Mouse (Mus musculus): ENCODE measurements at regions not wholly inside any gene's neighbourhood (a gene's known extent, or its start where the extent isn't known, plus 50 kb on each side); places are given as distances from the start of the nearest gene placed in this dataset.

DNA sequence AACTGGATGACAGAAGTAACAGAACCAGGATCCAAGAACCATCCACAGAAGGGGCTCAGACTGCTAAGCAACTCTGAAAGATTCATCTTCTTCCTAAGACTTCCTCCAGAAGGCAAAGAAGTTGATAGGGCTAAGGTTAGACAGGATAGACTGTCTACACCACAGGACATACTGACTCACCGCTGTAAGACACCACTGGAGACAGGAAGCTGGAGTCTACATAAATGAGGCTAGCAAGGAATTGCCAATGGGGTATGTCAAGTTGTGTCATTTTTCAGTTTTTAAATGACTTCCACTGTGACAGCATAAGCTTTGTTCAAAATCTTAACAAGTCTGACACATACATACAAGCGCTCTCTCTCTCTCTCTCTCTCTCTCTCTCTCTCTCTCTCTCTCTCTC lies 645.4 kb upstream of the Gm10131 start:
- peaks cover 12% of the 10 kb centered on the region for H3K4me1 ChIP-seq (ENCODE audit: control insufficient read depth, insufficient read depth, low read length)
- no peak overlapping the region for H3K27ac ChIP-seq (ENCODE audit: low read depth, low read length)
- 81% methylated on average over 2 of the region's 2 CpGs for WGBS (ENCODE audit: insufficient replicate concordance)
- no peak overlapping the region for H3K4me2 ChIP-seq
- H3K27me3 ChIP-seq (ENCODE audit: control insufficient read depth, insufficient read depth, low read length), result no peaks in the 10 kb centered on the region
- H3K4me3 ChIP-seq (ENCODE audit: low read depth, low read length), result no peak overlapping the region
- ATAC-seq (replicated peaks; ENCODE audit: insufficient number of reproducible peaks, low FRiP score, low TSS enrichment), result no peak
- H3K36me3 ChIP-seq (ENCODE audit: control insufficient read depth, insufficient read depth, low read length), result no peaks in the 10 kb centered on the region
- H3K9me3 ChIP-seq (replicated peaks; ENCODE audit: control insufficient read depth, low read length), result no peaks in the 10 kb centered on the region
- no peak overlapping the region for H3K9ac ChIP-seq (ENCODE audit: low read depth, low read length)

- ATAC-seq (replicated peaks; ENCODE audit: insufficient number of reproducible peaks, low FRiP score, low TSS enrichment), result no peak
- 79% methylated on average over 4 of the region's 4 CpGs for WGBS (ENCODE audit: insufficient replicate concordance)
- no peak overlapping the region for H3K4me3 ChIP-seq (ENCODE audit: low read depth, low read length)
These were observed 644.6 kb upstream of the Gm10131 start for GRCm38 (mm10) chr8:34756171-34756570.

GRCm38 (mm10) chr8:34755480-34755879 lies 643.9 kb upstream of the Gm10131 start:
- Histone ChIP-seq H3K36me3 (ENCODE audit: control insufficient read depth, insufficient read depth, low read length) (no peaks in the 10 kb centered on the region), H3K4me2 (no peak overlapping the region), H3K4me3 (ENCODE audit: low read depth, low read length) (no peak overlapping the region), H3K27ac (ENCODE audit: low read depth, low read length) (no peak overlapping the region), H3K27me3 (ENCODE audit: control insufficient read depth, insufficient read depth, low read length) (no peaks in the 10 kb centered on the region), H3K9me3 (replicated peaks; ENCODE audit: control insufficient read depth, low read length) (no peaks in the 10 kb centered on the region), H3K9ac (ENCODE audit: low read depth, low read length) (no peak overlapping the region), H3K4me1 (ENCODE audit: control insufficient read depth, insufficient read depth, low read length) (peaks cover 9% of the 10 kb centered on the region; the same call in 1 of the 2 replicates)
- no peak for ATAC-seq (replicated peaks; ENCODE audit: insufficient number of reproducible peaks, low FRiP score, low TSS enrichment)
- WGBS (ENCODE audit: insufficient replicate concordance), result 83% methylated on average over 4 of the region's 4 CpGs

More at GRCm38 (mm10) chr8:34756171-34756570, 644.6 kb upstream of the Gm10131 start:
- Histone ChIP-seq H3K27me3 (ENCODE audit: control insufficient read depth, insufficient read depth, low read length) (no peaks in the 10 kb centered on the region), H3K9ac (ENCODE audit: low read depth, low read length) (no peak overlapping the region), H3K27ac (ENCODE audit: low read depth, low read length) (no peak overlapping the region), H3K36me3 (ENCODE audit: control insufficient read depth, insufficient read depth, low read length) (no peaks in the 10 kb centered on the region), H3K4me1 (ENCODE audit: control insufficient read depth, insufficient read depth, low read length) (peaks cover 11% of the 10 kb centered on the region), H3K9me3 (replicated peaks; ENCODE audit: control insufficient read depth, low read length) (no peaks in the 10 kb centered on the region), H3K4me2 (no peak overlapping the region)

GRCm38 (mm10) chr8:34753046-34753445 lies 641.5 kb upstream of the Gm10131 start:
- Histone ChIP-seq H3K27me3 (ENCODE audit: control insufficient read depth, insufficient read depth, low read length) (no peaks in the 10 kb centered on the region), H3K9me3 (replicated peaks; ENCODE audit: control insufficient read depth, low read length) (no peaks in the 10 kb centered on the region), H3K36me3 (ENCODE audit: control insufficient read depth, insufficient read depth, low read length) (no peaks in the 10 kb centered on the region), H3K9ac (ENCODE audit: low read depth, low read length) (no peak overlapping the region), H3K27ac (ENCODE audit: low read depth, low read length) (peak overlapping the region; percentile 57), H3K4me1 (ENCODE audit: control insufficient read depth, insufficient read depth, low read length) (peaks cover 9% of the 10 kb centered on the region; the same call in 1 of the 2 replicates), H3K4me3 (ENCODE audit: low read depth, low read length) (no peak overlapping the region), H3K4me2 (peak overlapping the region; percentile 27)
- ATAC-seq (replicated peaks; ENCODE audit: insufficient number of reproducible peaks, low FRiP score, low TSS enrichment), result 0 out of 2 replicates have a peak, but pooled peaks have one; percentile 26
- WGBS (ENCODE audit: insufficient replicate concordance), result 14% methylated on average over 10 of the region's 10 CpGs

DNA sequence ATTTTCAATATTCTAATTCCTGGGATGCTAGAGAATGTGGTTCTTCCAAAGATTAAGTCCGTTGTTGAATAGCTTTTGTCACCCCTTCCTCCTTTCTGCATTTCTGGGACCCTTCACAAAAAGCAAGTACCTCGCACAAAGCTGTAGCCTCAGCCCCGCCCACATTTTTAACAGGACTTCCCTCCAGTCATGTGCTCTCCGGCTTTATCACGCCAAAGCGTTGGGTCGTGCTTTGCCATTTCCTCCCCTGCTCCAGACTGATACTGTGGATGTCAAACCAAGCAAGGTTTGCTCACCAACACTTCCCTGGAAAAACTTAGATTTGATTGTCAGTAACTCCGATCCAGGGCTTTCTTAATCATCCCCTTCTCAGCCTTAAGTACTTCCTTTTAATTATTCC lies 637.0 kb upstream of the Gm10131 start:
- no peak overlapping the region for H3K4me2 ChIP-seq
- ATAC-seq (replicated peaks; ENCODE audit: insufficient number of reproducible peaks, low FRiP score, low TSS enrichment), result no peak
- 39% methylated on average over 8 of the region's 8 CpGs for WGBS (ENCODE audit: insufficient replicate concordance)

DNA sequence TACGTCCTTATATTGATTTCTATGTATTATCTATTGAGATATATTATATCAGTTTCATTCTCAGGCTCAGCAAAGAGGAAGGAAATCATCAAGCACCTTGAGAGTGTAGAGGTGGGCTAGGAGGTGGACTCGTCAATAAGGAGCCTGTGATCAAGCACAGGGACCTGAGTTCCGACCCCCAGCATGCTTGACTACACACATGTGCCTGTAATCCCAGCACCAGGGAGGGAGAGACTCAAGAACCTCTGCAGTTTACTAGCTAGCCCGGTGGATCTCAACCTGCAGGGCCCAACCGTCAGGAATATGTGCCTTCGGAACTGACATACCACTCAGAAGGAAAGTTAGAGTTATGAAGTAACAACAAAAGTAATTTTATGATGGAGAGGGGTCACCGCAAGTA lies 634.2 kb upstream of the Gm10131 start:
- no peaks in the 10 kb centered on the region for H3K4me1 ChIP-seq (ENCODE audit: control insufficient read depth, insufficient read depth, low read length)
- no peaks in the 10 kb centered on the region for H3K36me3 ChIP-seq (ENCODE audit: control insufficient read depth, insufficient read depth, low read length)
- no peak overlapping the region for H3K4me2 ChIP-seq
- WGBS (ENCODE audit: insufficient replicate concordance), result 88% methylated on average over 7 of the region's 7 CpGs
- ATAC-seq (replicated peaks; ENCODE audit: insufficient number of reproducible peaks, low FRiP score, low TSS enrichment), result no peak
- H3K27me3 ChIP-seq (ENCODE audit: control insufficient read depth, insufficient read depth, low read length), result no peaks in the 10 kb centered on the region; the same call in 1 of the 2 replicates
- no peaks in the 10 kb centered on the region for H3K9me3 ChIP-seq (replicated peaks; ENCODE audit: control insufficient read depth, low read length)
- H3K27ac ChIP-seq (ENCODE audit: low read depth, low read length), result no peak overlapping the region
- no peak overlapping the region for H3K4me3 ChIP-seq (ENCODE audit: low read depth, low read length)
- no peak overlapping the region for H3K9ac ChIP-seq (ENCODE audit: low read depth, low read length)

More for the DNA sequence above, 637.0 kb upstream of the Gm10131 start:
- Histone ChIP-seq H3K9me3 (replicated peaks; ENCODE audit: control insufficient read depth, low read length) (no peaks in the 10 kb centered on the region), H3K36me3 (ENCODE audit: control insufficient read depth, insufficient read depth, low read length) (no peaks in the 10 kb centered on the region), H3K4me3 (ENCODE audit: low read depth, low read length) (no peak overlapping the region), H3K27ac (ENCODE audit: low read depth, low read length) (no peak overlapping the region), H3K27me3 (ENCODE audit: control insufficient read depth, insufficient read depth, low read length) (no peaks in the 10 kb centered on the region), H3K4me1 (ENCODE audit: control insufficient read depth, insufficient read depth, low read length) (peaks cover 7% of the 10 kb centered on the region; the same call in 1 of the 2 replicates), H3K9ac (ENCODE audit: low read depth, low read length) (no peak overlapping the region)

- Histone ChIP-seq H3K4me2 (no peak overlapping the region), H3K4me1 (ENCODE audit: control insufficient read depth, insufficient read depth, low read length) (no peaks in the 10 kb centered on the region), H3K9ac (ENCODE audit: low read depth, low read length) (no peak overlapping the region), H3K4me3 (ENCODE audit: low read depth, low read length) (no peak overlapping the region), H3K36me3 (ENCODE audit: control insufficient read depth, insufficient read depth, low read length) (no peaks in the 10 kb centered on the region), H3K9me3 (replicated peaks; ENCODE audit: control insufficient read depth, low read length) (no peaks in the 10 kb centered on the region), H3K27ac (ENCODE audit: low read depth, low read length) (no peak overlapping the region), H3K27me3 (ENCODE audit: control insufficient read depth, insufficient read depth, low read length) (no peaks in the 10 kb centered on the region; the same call in 1 of the 2 replicates)
- 66% methylated on average over 4 of the region's 4 CpGs for WGBS (ENCODE audit: insufficient replicate concordance)
- ATAC-seq (replicated peaks; ENCODE audit: insufficient number of reproducible peaks, low FRiP score, low TSS enrichment), result no peak
These were observed 633.1 kb upstream of the Gm10131 start for GRCm38 (mm10) chr8:34744682-34745081.

DNA sequence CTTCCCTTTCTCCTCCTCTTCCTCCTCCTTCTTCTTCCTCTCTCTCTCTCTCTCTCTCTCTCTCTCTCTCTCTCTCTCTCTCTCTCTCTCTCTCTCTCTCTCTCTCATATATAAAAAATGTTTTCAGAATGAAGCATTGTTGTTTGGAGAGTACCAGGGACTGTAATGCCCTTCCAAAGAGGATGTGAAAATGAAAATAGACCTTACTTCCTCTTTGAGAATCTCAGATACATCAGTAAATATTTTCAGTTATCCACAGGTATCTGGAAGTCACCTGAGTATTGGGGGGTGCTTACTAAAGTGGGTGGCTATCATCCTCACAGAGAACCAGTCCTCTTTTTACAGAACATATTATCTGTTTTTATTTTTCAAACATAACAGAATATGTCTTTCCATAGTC lies 632.6 kb upstream of the Gm10131 start:
- no peak for ATAC-seq (replicated peaks; ENCODE audit: insufficient number of reproducible peaks, low FRiP score, low TSS enrichment)
- H3K4me2 ChIP-seq, result no peak overlapping the region

GRCm38 (mm10) chr8:34743137-34743536 lies 631.6 kb upstream of the Gm10131 start:
- no peak overlapping the region for H3K4me3 ChIP-seq (ENCODE audit: low read depth, low read length)
- H3K4me2 ChIP-seq, result no peak overlapping the region
- WGBS (ENCODE audit: insufficient replicate concordance), result 51% methylated on average over 6 of the region's 6 CpGs
- no peak for ATAC-seq (replicated peaks; ENCODE audit: insufficient number of reproducible peaks, low FRiP score, low TSS enrichment)
- no peaks in the 10 kb centered on the region for H3K36me3 ChIP-seq (ENCODE audit: control insufficient read depth, insufficient read depth, low read length)
- H3K27me3 ChIP-seq (ENCODE audit: control insufficient read depth, insufficient read depth, low read length), result no peaks in the 10 kb centered on the region; the same call in 1 of the 2 replicates
- H3K27ac ChIP-seq (ENCODE audit: low read depth, low read length), result no peak overlapping the region
- H3K9me3 ChIP-seq (replicated peaks; ENCODE audit: control insufficient read depth, low read length), result no peaks in the 10 kb centered on the region
- H3K4me1 ChIP-seq (ENCODE audit: control insufficient read depth, insufficient read depth, low read length), result no peaks in the 10 kb centered on the region
- no peak overlapping the region for H3K9ac ChIP-seq (ENCODE audit: low read depth, low read length)

More for the DNA sequence above, 632.6 kb upstream of the Gm10131 start:
- Histone ChIP-seq H3K9me3 (replicated peaks; ENCODE audit: control insufficient read depth, low read length) (no peaks in the 10 kb centered on the region), H3K4me1 (ENCODE audit: control insufficient read depth, insufficient read depth, low read length) (no peaks in the 10 kb centered on the region), H3K4me3 (ENCODE audit: low read depth, low read length) (no peak overlapping the region), H3K27ac (ENCODE audit: low read depth, low read length) (no peak overlapping the region), H3K36me3 (ENCODE audit: control insufficient read depth, insufficient read depth, low read length) (no peaks in the 10 kb centered on the region), H3K27me3 (ENCODE audit: control insufficient read depth, insufficient read depth, low read length) (no peaks in the 10 kb centered on the region; the same call in 1 of the 2 replicates), H3K9ac (ENCODE audit: low read depth, low read length) (no peak overlapping the region)

All from heart, embryonic 11.5 days (tissue).